Mouse (Mus musculus) G1E (cell line): ENCODE data around the gene Tuft1. TPM values are rescaled to one million over a fixed set of nuclear protein-coding genes. Genes with fewer than 3 reads are reported as not detected.
A peak's percentile ranks its signal among the peaks of the same experiment; 100 is the strongest.

Experiments used
- ATAC-seq: 2 replicates; pipeline ENCODE4 v1.8.0; 2016; ENCODE audit warnings: mild to moderate bottlenecking; ENCODE audit not compliant: insufficient number of reproducible peaks, poor library complexity, low FRiP score, severe bottlenecking; ENCODE audit errors: extremely low read depth
- DNase-seq: peaks from one replicate; pipeline ENCODE4 v3.0.0; 2012; ENCODE audit warnings: low spot score
- H3K27me3 ChIP-seq: 2 replicates; pipeline ENCODE4 v1.6.1; 2012; ENCODE audit warnings: mild to moderate bottlenecking, low read length, inconsistent platforms; ENCODE audit not compliant: insufficient read depth
- H3K36me3 ChIP-seq: replicated peaks from 2 replicates; pipeline ENCODE3; 2012; ENCODE audit warnings: mild to moderate bottlenecking, inconsistent platforms
- H3K4me1 ChIP-seq: 2 replicates; pipeline ENCODE4 v1.6.1; 2012; ENCODE audit warnings: low read depth, low read length, inconsistent platforms, mixed read lengths; ENCODE audit not compliant: insufficient read depth
- H3K4me3 ChIP-seq: 2 replicates; pipeline ENCODE4 v1.5.1; 2012; ENCODE audit warnings: low read depth, mild to moderate bottlenecking, inconsistent platforms, low read length, moderate library complexity, mixed read lengths
- H3K9me3 ChIP-seq: replicated peaks from 2 replicates; pipeline ENCODE4 v1.6.1; 2012; ENCODE audit warnings: inconsistent platforms
- CTCF ChIP-seq: IDR thresholded peaks from 2 replicates; pipeline ENCODE4 v1.5.1; 2012; ENCODE audit warnings: low read depth, low read length, inconsistent platforms, mixed read lengths
- GATA1 ChIP-seq: IDR thresholded peaks from 2 replicates; pipeline ENCODE4 v1.6.1; 2012; ENCODE audit warnings: borderline replicate concordance, low read length, inconsistent platforms, mixed read lengths
- GATA2 ChIP-seq: IDR thresholded peaks from 2 replicates; pipeline ENCODE4 v1.6.1; 2012; ENCODE audit warnings: low read depth, low read length, inconsistent platforms, borderline replicate concordance
- POLR2AphosphoS5 ChIP-seq: IDR thresholded peaks from 2 replicates; pipeline ENCODE4 v1.6.1; 2012; ENCODE audit warnings: low read depth, low read length, inconsistent platforms; ENCODE audit not compliant: insufficient replicate concordance
- TAL1 ChIP-seq: conservative IDR thresholded peaks from 2 replicates; pipeline ENCODE4 v1.6.1; 2012; ENCODE audit warnings: low read depth, low read length, inconsistent platforms, mixed read lengths
- polyA plus RNA-seq: library from polyadenylated mRNA; stranded (reverse); fragments of >175 nt; gene quantifications from 2 replicates; pipeline ENCODE4 v1.2.3, GENCODE M21; 2012
- total RNA-seq, 2 experiments: library from RNA; stranded (forward) in 1 of 2; stranded (reverse) in 1 of 2; fragments of 200-1000 nt in 1 of 2; fragments of >200 nt in 1 of 2; fragmentation: Nextera tagmentation in 1 of 2; gene quantifications; 2 replicates each; pipeline ENCODE4 v1.2.3; 2014 to 2017

The Tuft1 gene
- total and polyA plus RNA-seq, 3 experiments, result 4.1 to 14.7 (median 6.8) TPM

GRCm38 (mm10) chr3:94610581-94610980, 48.1 kb downstream of the Tuft1 start:
- Histone ChIP-seq H3K9me3 (no peaks in the 10 kb centered on the region), H3K4me1 (peaks cover 2% of the 10 kb centered on the region), H3K4me3 (no peak overlapping the region), H3K36me3 (peaks cover 20% of the 10 kb centered on the region), H3K27me3 (peaks cover 6% of the 10 kb centered on the region; the same call in 1 of the 2 replicates)
- TF ChIP-seq GATA1, result no peak
- TF ChIP-seq CTCF, result no peak
- no peak for TF ChIP-seq POLR2AphosphoS5
- TF ChIP-seq GATA2, result no peak
- no peak for TF ChIP-seq TAL1
- no peak for DNase-seq
- no peak for ATAC-seq

GRCm38 (mm10) chr3:94609621-94610020, 49.1 kb downstream of the Tuft1 start:
- Histone ChIP-seq H3K9me3 (no peaks in the 10 kb centered on the region), H3K27me3 (peaks cover 6% of the 10 kb centered on the region; the same call in 1 of the 2 replicates), H3K4me1 (peaks cover 2% of the 10 kb centered on the region), H3K36me3 (peaks cover 11% of the 10 kb centered on the region), H3K4me3 (no peak overlapping the region)
- TF ChIP-seq POLR2AphosphoS5 (no peak), TAL1 (no peak), GATA2 (no peak), GATA1 (no peak), CTCF (no peak)
- ATAC-seq, result no peak
- DNase-seq, result no peak

GRCm38 (mm10) chr3:94601959-94602358, 56.7 kb downstream of the Tuft1 start:
- H3K4me1 ChIP-seq, result peaks cover 14% of the 10 kb centered on the region
- TF ChIP-seq CTCF (peak; percentile 65), GATA1 (no peak)
- peaks cover 15% of the 10 kb centered on the region; the same call in 1 of the 2 replicates for H3K27me3 ChIP-seq
- no peaks in the 10 kb centered on the region for H3K9me3 ChIP-seq
- DNase-seq (peak; percentile 70), ATAC-seq (0 out of 2 replicates have a peak, but pooled peaks have one; percentile 40)
- H3K4me3 ChIP-seq, result no peak overlapping the region
- no peaks in the 10 kb centered on the region for H3K36me3 ChIP-seq

GRCm38 (mm10) chr3:94597224-94597779, 61.4 kb downstream of the Tuft1 start:
- Histone ChIP-seq H3K4me3 (no peak overlapping the region), H3K9me3 (peaks cover 8% of the 10 kb centered on the region), H3K4me1 (peaks cover 14% of the 10 kb centered on the region), H3K36me3 (no peaks in the 10 kb centered on the region), H3K27me3 (peaks cover 11% of the 10 kb centered on the region; the same call in 1 of the 2 replicates)
- peak; percentile 36 for DNase-seq
- no peak for TF ChIP-seq POLR2AphosphoS5
- no peak for TF ChIP-seq GATA2
- TF ChIP-seq TAL1, result no peak
- no peak for TF ChIP-seq GATA1
- TF ChIP-seq CTCF, result no peak
- ATAC-seq, result peak; percentile 45

- ATAC-seq (no peak), DNase-seq (no peak)
- TF ChIP-seq GATA2 (no peak), CTCF (no peak), TAL1 (no peak), POLR2AphosphoS5 (no peak), GATA1 (no peak)
- Histone ChIP-seq H3K27me3 (peaks cover 18% of the 10 kb centered on the region), H3K9me3 (peaks cover 8% of the 10 kb centered on the region), H3K4me3 (no peak overlapping the region), H3K36me3 (no peaks in the 10 kb centered on the region), H3K4me1 (peaks cover 14% of the 10 kb centered on the region)
Observed at GRCm38 (mm10) chr3:94595871-94596287, 62.8 kb downstream of the Tuft1 start.

- ATAC-seq (no peak), DNase-seq (no peak)
- no peak for TF ChIP-seq POLR2AphosphoS5
- no peak for TF ChIP-seq CTCF
- TF ChIP-seq GATA2, result no peak
- no peak for TF ChIP-seq TAL1
- no peak for TF ChIP-seq GATA1
- H3K36me3 ChIP-seq, result no peaks in the 10 kb centered on the region
- peaks cover 10% of the 10 kb centered on the region; the same call in 1 of the 2 replicates for H3K4me1 ChIP-seq
- peaks cover 8% of the 10 kb centered on the region for H3K9me3 ChIP-seq
- no peak overlapping the region for H3K4me3 ChIP-seq
- H3K27me3 ChIP-seq, result peaks cover 35% of the 10 kb centered on the region
Observed at GRCm38 (mm10) chr3:94591066-94591465, 67.6 kb downstream of the Tuft1 start.
